Mouse (Mus musculus) liver, embryonic 11.5 days (tissue): ENCODE data around the gene Npm3. TPM values are rescaled to one million over a fixed set of nuclear protein-coding genes. Genes with fewer than 3 reads are reported as not detected.

Source experiments
- ATAC-seq: fragments of 200-750 bp; cut with Nextera tagmentation; replicated peaks from 2 replicates; pipeline ENCODE4 v1.8.0; 2017; ENCODE audit warnings: moderate number of reproducible peaks, mild to moderate bottlenecking, moderate TSS enrichment, moderate library complexity; ENCODE audit not compliant: low FRiP score
- DNase-seq: peaks from one replicate; pipeline ENCODE4 v3.0.0-alpha.2; 2017; ENCODE audit warnings: low spot score
- H3K27ac ChIP-seq: fragments of 300-500 bp; sonication (generic); 2 replicates; pipeline ENCODE4 v1.5.1; 2014; ENCODE audit warnings: mild to moderate bottlenecking, low read depth, low read length, control low read depth
- H3K27me3 ChIP-seq: fragments of 300-500 bp; sonication (generic); replicated peaks from 2 replicates; pipeline ENCODE4 v1.6.1; 2014; ENCODE audit warnings: low read length, mixed read lengths; ENCODE audit not compliant: control insufficient read depth, insufficient read depth
- H3K36me3 ChIP-seq: fragments of 300-500 bp; sonication (generic); 2 replicates; pipeline ENCODE4 v1.6.1; 2014; ENCODE audit warnings: mild to moderate bottlenecking, low read length, moderate library complexity, mixed read lengths; ENCODE audit not compliant: control insufficient read depth, insufficient read depth
- H3K4me1 ChIP-seq: fragments of 300-500 bp; sonication (generic); replicated peaks from 2 replicates; pipeline ENCODE4 v1.6.1; 2014; ENCODE audit warnings: low read length, mixed read lengths; ENCODE audit not compliant: control insufficient read depth, insufficient read depth
- H3K4me2 ChIP-seq: fragments of 300-500 bp; sonication (generic); 2 replicates; pipeline ENCODE4 v1.6.1; 2014; ENCODE audit warnings: mild to moderate bottlenecking, control low read depth, moderate library complexity
- H3K4me3 ChIP-seq: fragments of 300-500 bp; sonication (generic); 2 replicates; pipeline ENCODE4 v1.5.1; 2014; ENCODE audit warnings: low read depth, low read length, control low read depth
- H3K9ac ChIP-seq: fragments of 300-500 bp; sonication (generic); 2 replicates; pipeline ENCODE4 v1.6.1; 2014; ENCODE audit warnings: low read depth, low read length, control low read depth
- H3K9me3 ChIP-seq: fragments of 300-500 bp; sonication (generic); 2 replicates; pipeline ENCODE4 v1.6.1; 2016; ENCODE audit warnings: low read length, inconsistent platforms, mixed read lengths; ENCODE audit not compliant: control insufficient read depth
- WGBS: fragments of 180-500 bp; shearing (Covaris S2); extraction: QIAGEN DNeasy Blood & Tissue Kit; methylation state at CpG from one replicate; pipeline ENCODE4 v1.1.7; 2014; 5-methylcytosine and 5-hydroxymethylcytosine counted together
- polyA plus RNA-seq: library from polyadenylated mRNA; unstranded; fragments of >200 nt; fragmentation: Nextera tagmentation; extraction: Ambion mirVana; gene quantifications from 2 replicates; pipeline ENCODE4 v1.2.1, GENCODE M21; 2014

The Npm3 gene
- polyA plus RNA-seq, 1 experiment from 2014 or later, result 34.5 TPM

- peaks cover 98% of the 10 kb centered on the region for H3K27me3 ChIP-seq
- H3K4me1 ChIP-seq, result peaks cover 21% of the 10 kb centered on the region
- H3K4me3 ChIP-seq, result no peak overlapping the region
- no peak overlapping the region for H3K4me2 ChIP-seq
- ATAC-seq (no peak), DNase-seq (no peak)
- H3K9ac ChIP-seq, result no peak overlapping the region
- H3K27ac ChIP-seq, result no peak overlapping the region
- no peaks in the 10 kb centered on the region for H3K36me3 ChIP-seq
- 9% methylated on average over 7 of the region's 7 CpGs for WGBS
- H3K9me3 ChIP-seq, result no peaks in the 10 kb centered on the region
These were observed 8.6 kb downstream of the Npm3 start for GRCm38 (mm10) chr19:45740817-45741216.

GRCm38 (mm10) chr19:45740233-45740632 is 9.2 kb downstream of the Npm3 start:
- Histone ChIP-seq H3K9ac (no peak overlapping the region), H3K27me3 (peaks cover 98% of the 10 kb centered on the region), H3K4me1 (peaks cover 15% of the 10 kb centered on the region), H3K36me3 (no peaks in the 10 kb centered on the region), H3K9me3 (no peaks in the 10 kb centered on the region), H3K4me3 (no peak overlapping the region), H3K27ac (no peak overlapping the region), H3K4me2 (no peak overlapping the region)
- ATAC-seq (no peak), DNase-seq (no peak)
- 15% methylated on average over 13 of the region's 13 CpGs for WGBS

DNA sequence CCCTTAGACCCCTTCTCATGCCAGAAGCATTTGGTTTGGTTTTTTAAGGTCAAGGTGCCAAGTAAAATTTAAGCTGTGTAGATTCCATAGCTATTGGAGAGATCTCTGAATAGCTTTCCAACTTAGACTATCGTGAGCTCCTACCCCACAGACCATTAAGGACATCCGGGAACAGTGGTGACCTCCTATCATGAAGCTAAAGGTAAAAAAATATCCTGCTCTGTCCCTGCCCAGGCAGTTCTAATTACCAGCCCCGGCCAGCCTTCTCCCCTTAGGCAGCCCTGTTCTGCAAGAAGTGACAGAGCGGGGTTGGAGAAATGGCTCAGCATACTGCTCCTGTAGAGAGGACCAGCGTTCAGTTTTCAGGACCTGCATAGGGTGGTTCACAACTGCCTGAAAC is 10.9 kb downstream of the Npm3 start:
- DNase-seq (no peak), ATAC-seq (no peak)
- H3K36me3 ChIP-seq, result no peaks in the 10 kb centered on the region
- H3K27me3 ChIP-seq, result peaks cover 98% of the 10 kb centered on the region
- H3K9ac ChIP-seq, result no peak overlapping the region
- no peak overlapping the region for H3K4me2 ChIP-seq
- no peak overlapping the region for H3K27ac ChIP-seq
- 63% methylated on average over 5 of the region's 5 CpGs for WGBS
- no peaks in the 10 kb centered on the region for H3K9me3 ChIP-seq
- H3K4me3 ChIP-seq, result no peak overlapping the region
- H3K4me1 ChIP-seq, result peaks cover 14% of the 10 kb centered on the region

- Histone ChIP-seq H3K36me3 (no peaks in the 10 kb centered on the region), H3K9me3 (no peaks in the 10 kb centered on the region), H3K4me1 (peaks cover 14% of the 10 kb centered on the region), H3K4me2 (no peak overlapping the region), H3K27me3 (peaks cover 98% of the 10 kb centered on the region), H3K9ac (no peak overlapping the region), H3K27ac (no peak overlapping the region), H3K4me3 (no peak overlapping the region)
- no peak for ATAC-seq
- 79% methylated on average over 10 of the region's 10 CpGs for WGBS
- DNase-seq, result no peak
These were observed 11.4 kb downstream of the Npm3 start for GRCm38 (mm10) chr19:45737846-45738484.

DNA sequence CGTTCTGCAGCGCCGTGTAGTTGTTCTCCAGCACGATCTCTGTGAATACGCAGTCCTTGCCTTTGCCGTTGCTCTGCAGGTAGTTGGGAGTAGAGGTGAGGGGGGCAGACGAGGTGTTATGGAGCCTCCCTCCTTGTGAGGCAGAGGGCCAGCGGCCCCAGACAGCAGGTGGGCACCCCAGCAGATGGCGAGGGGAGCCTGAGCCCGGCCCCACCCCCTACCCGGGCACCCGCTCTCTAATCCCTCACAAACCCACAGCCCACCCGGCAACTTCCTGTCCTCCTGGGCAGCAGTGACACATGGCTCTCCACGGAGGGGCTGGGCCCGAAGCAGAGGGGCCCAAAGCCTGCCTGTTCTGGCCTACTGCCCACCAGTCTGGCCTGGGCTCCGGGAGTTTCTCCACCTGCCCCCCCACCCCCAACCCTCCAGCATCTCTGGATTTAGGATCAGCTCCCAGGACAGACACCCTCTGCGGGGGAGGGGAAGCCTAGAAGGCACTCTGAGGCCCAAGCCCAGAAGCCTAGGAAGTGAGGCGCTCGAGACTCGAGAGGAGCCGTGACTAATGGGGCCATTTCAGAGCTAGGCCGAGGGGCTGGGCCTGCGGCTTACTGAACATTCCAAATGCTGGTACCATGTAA is 12.1 kb downstream of the Npm3 start:
- WGBS, result 25% methylated on average over 23 of the region's 23 CpGs
- no peaks in the 10 kb centered on the region for H3K36me3 ChIP-seq
- H3K4me1 ChIP-seq, result peaks cover 14% of the 10 kb centered on the region
- DNase-seq, result no peak
- H3K27ac ChIP-seq, result no peak overlapping the region
- peak; percentile 20; the same call in 1 of the 2 replicates for ATAC-seq
- H3K4me2 ChIP-seq, result peak overlapping the region; percentile 36
- H3K9me3 ChIP-seq, result no peaks in the 10 kb centered on the region
- no peak overlapping the region for H3K9ac ChIP-seq
- H3K27me3 ChIP-seq, result peaks cover 97% of the 10 kb centered on the region
- 0 out of 2 replicates have a peak overlapping the region, but pooled peaks have one; percentile 5 for H3K4me3 ChIP-seq

DNA sequence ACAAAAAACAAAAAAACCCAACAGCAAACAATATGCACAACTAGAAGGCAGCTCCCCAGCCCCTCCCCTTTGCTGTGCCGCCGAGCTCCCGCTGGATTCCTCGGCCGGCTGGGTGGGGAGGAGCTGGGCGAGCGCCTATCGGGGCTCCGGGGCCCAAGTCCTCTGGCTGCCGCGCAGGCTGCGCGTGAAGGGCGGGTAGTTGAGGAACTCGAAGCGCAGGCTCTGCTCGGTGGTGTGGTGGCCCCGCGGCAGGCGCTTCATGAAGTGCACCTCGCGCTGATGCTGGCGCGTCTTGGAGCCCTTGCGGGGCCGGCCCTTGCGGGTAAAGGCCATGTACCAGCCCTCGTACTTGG is 12.6 kb downstream of the Npm3 start:
- Histone ChIP-seq H3K36me3 (no peaks in the 10 kb centered on the region), H3K27me3 (peaks cover 97% of the 10 kb centered on the region), H3K27ac (no peak overlapping the region), H3K4me3 (0 out of 2 replicates have a peak overlapping the region, but pooled peaks have one; percentile 5), H3K4me1 (peaks cover 14% of the 10 kb centered on the region), H3K9ac (no peak overlapping the region), H3K4me2 (peak overlapping the region; percentile 36), H3K9me3 (no peaks in the 10 kb centered on the region)
- ATAC-seq (peak; percentile 64), DNase-seq (peak; percentile 74)
- under 1% methylated on average over 28 of the region's 28 CpGs for WGBS

- WGBS, result 36% methylated on average over 1 of the region's 1 CpGs
- Histone ChIP-seq H3K4me3 (no peak overlapping the region), H3K27ac (no peak overlapping the region), H3K9ac (no peak overlapping the region), H3K4me2 (no peak overlapping the region), H3K4me1 (peaks cover 9% of the 10 kb centered on the region; the same call in 1 of the 2 replicates), H3K27me3 (peaks cover 93% of the 10 kb centered on the region), H3K9me3 (no peaks in the 10 kb centered on the region), H3K36me3 (no peaks in the 10 kb centered on the region)
- ATAC-seq (no peak), DNase-seq (no peak)
These were observed 13.2 kb downstream of the Npm3 start for GRCm38 (mm10) chr19:45736241-45736640.

GRCm38 (mm10) chr19:45734762-45735161 is 14.6 kb downstream of the Npm3 start:
- Histone ChIP-seq H3K4me3 (no peak overlapping the region), H3K9ac (no peak overlapping the region), H3K27me3 (peaks cover 85% of the 10 kb centered on the region), H3K36me3 (no peaks in the 10 kb centered on the region), H3K9me3 (no peaks in the 10 kb centered on the region), H3K4me1 (peaks cover 9% of the 10 kb centered on the region; the same call in 1 of the 2 replicates), H3K27ac (no peak overlapping the region), H3K4me2 (no peak overlapping the region)
- 51% methylated on average over 7 of the region's 7 CpGs for WGBS
- ATAC-seq, result no peak
- DNase-seq, result no peak

GRCm38 (mm10) chr19:45734191-45734590 is 15.2 kb downstream of the Npm3 start:
- no peak for ATAC-seq
- Histone ChIP-seq H3K4me3 (no peak overlapping the region), H3K4me1 (peaks cover 9% of the 10 kb centered on the region; the same call in 1 of the 2 replicates), H3K36me3 (no peaks in the 10 kb centered on the region), H3K27me3 (peaks cover 80% of the 10 kb centered on the region), H3K27ac (no peak overlapping the region), H3K9me3 (no peaks in the 10 kb centered on the region), H3K9ac (no peak overlapping the region), H3K4me2 (no peak overlapping the region)
- 58% methylated on average over 5 of the region's 5 CpGs for WGBS
- DNase-seq, result no peak
